Mouse (Mus musculus) CH12.LX (cell line): ENCODE data around the gene Efna4.

ENCODE experiments used
- CTCF ChIP-seq, 2 experiments: IDR thresholded peaks in 1 of 2; conservative IDR thresholded peaks in 1 of 2; 2 replicates each; pipeline ENCODE4 v1.5.1; 2011 to 2012; ENCODE audit warnings: low read depth in 2 of 2, low read length in 2 of 2, improper control_type of control experiment in 1 of 2, inconsistent platforms in 1 of 2, mild to moderate bottlenecking in 1 of 2, moderate library complexity in 1 of 2
- EP300 ChIP-seq: IDR thresholded peaks from 2 replicates; pipeline ENCODE4 v1.6.1; 2011; ENCODE audit warnings: low read length, improper control_type of control experiment
- ETS1 ChIP-seq: conservative IDR thresholded peaks from 2 replicates; pipeline ENCODE4 v1.6.1; 2012; ENCODE audit warnings: low read depth, mild to moderate bottlenecking, inconsistent platforms, low read length, improper control_type of control experiment, moderate library complexity
- JUND ChIP-seq: conservative IDR thresholded peaks from 2 replicates; pipeline ENCODE4 v1.6.1; 2011; ENCODE audit warnings: low read depth, low read length, improper control_type of control experiment
- MAX ChIP-seq: IDR thresholded peaks from 2 replicates; pipeline ENCODE4 v1.6.1; 2011; ENCODE audit warnings: low read length, improper control_type of control experiment
- POLR2A ChIP-seq: IDR thresholded peaks from 2 replicates; pipeline ENCODE4 v1.6.1; 2011; ENCODE audit warnings: low read depth, mild to moderate bottlenecking, improper control_type of control experiment, low read length
- POLR2AphosphoS2 ChIP-seq: IDR thresholded peaks from 2 replicates; pipeline ENCODE4 v1.6.1; 2011; ENCODE audit warnings: low read depth, low read length, improper control_type of control experiment
- SIN3A ChIP-seq: IDR thresholded peaks from 2 replicates; pipeline ENCODE4 v1.6.1; 2012; ENCODE audit warnings: low read length, improper control_type of control experiment, inconsistent platforms
- SMC3 ChIP-seq: IDR thresholded peaks from 2 replicates; pipeline ENCODE4 v1.6.1; 2011; ENCODE audit warnings: low read depth, low read length, improper control_type of control experiment
- UBTF ChIP-seq: IDR thresholded peaks from 2 replicates; pipeline ENCODE4 v1.6.1; 2012; ENCODE audit warnings: low read depth, mild to moderate bottlenecking, inconsistent platforms, low read length, improper control_type of control experiment, moderate library complexity

- TF ChIP-seq POLR2A: no peak
- TF ChIP-seq POLR2AphosphoS2: no peak
- TF ChIP-seq MAX: no peak
- no peak for TF ChIP-seq ETS1
- no peak for TF ChIP-seq SMC3
- TF ChIP-seq SIN3A: no peak
- no peak for TF ChIP-seq JUND
- no peak for TF ChIP-seq CTCF (conservative IDR thresholded peaks at IDR 0.05 in 1 of 2, IDR thresholded peaks at IDR 0.05 in 1 of 2; ENCODE audit: low read depth in 2 of 2, low read length in 2 of 2)
- TF ChIP-seq UBTF: no peak
- TF ChIP-seq EP300: no peak
These were observed 40.0 kb upstream of the Efna4 start for GRCm38 (mm10) chr3:89377831-89378230.
